Mouse (Mus musculus) heart, embryonic 10.5 days (tissue): ENCODE measurements around the gene Slc7a9. TPM values are rescaled to one million over a fixed set of nuclear protein-coding genes. Genes with fewer than 3 reads are reported as not detected.

Experiments used
- DNase-seq: peaks from one replicate; pipeline ENCODE4 v3.0.0-alpha.2; 2017; ENCODE audit warnings: low spot score
- H3K27ac ChIP-seq: fragments of 300-500 bp; sonication (generic); 2 replicates; pipeline ENCODE4 v1.5.1; 2016; ENCODE audit warnings: mild to moderate bottlenecking
- H3K27me3 ChIP-seq: fragments of 300-500 bp; sonication (generic); 2 replicates; pipeline ENCODE4 v1.6.1; 2016; ENCODE audit warnings: mild to moderate bottlenecking; ENCODE audit not compliant: poor library complexity, insufficient read depth, severe bottlenecking
- H3K36me3 ChIP-seq: fragments of 300-500 bp; sonication (generic); 2 replicates; pipeline ENCODE4 v1.6.1; 2016; ENCODE audit warnings: mild to moderate bottlenecking, moderate library complexity
- H3K4me1 ChIP-seq: fragments of 300-500 bp; sonication (generic); 2 replicates; pipeline ENCODE4 v1.6.1; 2016; ENCODE audit warnings: mild to moderate bottlenecking
- H3K4me3 ChIP-seq: fragments of 300-500 bp; sonication (generic); 2 replicates; pipeline ENCODE4 v1.5.1; 2016; ENCODE audit warnings: mild to moderate bottlenecking, moderate library complexity
- H3K9me3 ChIP-seq: fragments of 300-500 bp; sonication (generic); 2 replicates; pipeline ENCODE4 v1.6.1; 2016; ENCODE audit warnings: mild to moderate bottlenecking, moderate library complexity
- WGBS: fragments of 180-500 bp; shearing (Covaris S2); methylation state at CpG from one replicate; pipeline ENCODE4 v1.1.7; 2016; 5-methylcytosine and 5-hydroxymethylcytosine counted together
- polyA plus RNA-seq: library from polyadenylated mRNA; unstranded; fragments of >200 nt; fragmentation: Nextera tagmentation; extraction: Ambion mirVana; gene quantifications from 2 replicates; pipeline ENCODE4 v1.2.1, GENCODE M21; 2016

The Slc7a9 gene
- polyA plus RNA-seq, 1 experiment from 2014 or later, result 1.2 TPM

DNA sequence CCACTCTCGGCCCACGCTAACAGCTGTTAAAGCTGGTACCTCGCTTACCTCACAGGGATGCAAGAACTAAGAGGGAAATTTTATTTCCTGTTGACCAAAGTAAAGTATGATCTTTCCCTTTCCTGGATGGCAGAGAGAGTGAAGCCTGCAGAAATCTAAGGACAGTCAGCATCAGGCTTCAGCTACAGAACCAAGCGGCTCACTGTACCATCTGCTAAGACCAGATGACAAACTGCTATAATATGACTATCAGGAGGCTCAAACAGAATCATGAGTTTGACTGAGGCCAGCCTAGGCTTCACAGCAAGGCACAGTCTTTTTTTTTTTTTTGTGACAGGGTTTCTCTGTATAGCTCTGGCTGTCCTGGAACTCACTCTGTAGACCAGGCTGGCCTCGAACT is 16.4 kb downstream of the Slc7a9 start:
- no peak for DNase-seq
- Histone ChIP-seq H3K9me3 (no peaks in the 10 kb centered on the region), H3K27ac (no peak overlapping the region), H3K4me3 (no peak overlapping the region), H3K36me3 (no peaks in the 10 kb centered on the region), H3K4me1 (peaks cover under 1% of the 10 kb centered on the region; the same call in 1 of the 2 replicates), H3K27me3 (no peaks in the 10 kb centered on the region)
- WGBS, result 74% methylated on average over 5 of the region's 5 CpGs

DNA sequence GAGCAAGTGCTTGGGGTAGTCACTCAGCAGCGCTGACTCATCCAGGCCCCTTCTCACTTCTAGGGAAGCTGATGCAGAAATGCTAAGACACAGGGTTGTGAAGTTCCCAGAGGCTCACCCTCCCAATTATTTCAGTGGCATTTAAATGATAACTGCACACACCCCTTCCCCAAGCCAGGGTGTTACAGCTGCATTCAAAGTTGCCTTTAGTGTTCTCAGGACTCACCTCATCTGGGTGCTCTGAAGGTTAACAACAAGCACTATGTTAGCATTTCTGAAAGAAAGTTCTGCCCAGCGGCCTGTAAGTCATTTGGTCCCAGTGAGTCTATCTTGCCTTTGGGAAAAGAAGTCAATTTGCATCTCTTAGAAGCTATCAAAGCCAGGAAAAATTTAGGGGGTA is 19.3 kb downstream of the Slc7a9 start:
- no peaks in the 10 kb centered on the region for H3K4me1 ChIP-seq
- DNase-seq, result no peak
- 67% methylated on average over 2 of the region's 2 CpGs for WGBS
- no peak overlapping the region for H3K4me3 ChIP-seq
- H3K27me3 ChIP-seq, result no peaks in the 10 kb centered on the region
- H3K36me3 ChIP-seq, result no peaks in the 10 kb centered on the region
- no peaks in the 10 kb centered on the region for H3K9me3 ChIP-seq
- H3K27ac ChIP-seq, result no peak overlapping the region

GRCm38 (mm10) chr7:35470794-35471193 is 22.2 kb downstream of the Slc7a9 start:
- H3K36me3 ChIP-seq, result no peaks in the 10 kb centered on the region
- DNase-seq, result no peak
- no peak overlapping the region for H3K27ac ChIP-seq
- 54% methylated on average over 4 of the region's 4 CpGs for WGBS
- H3K27me3 ChIP-seq, result no peaks in the 10 kb centered on the region
- no peaks in the 10 kb centered on the region for H3K9me3 ChIP-seq
- H3K4me1 ChIP-seq, result no peaks in the 10 kb centered on the region
- H3K4me3 ChIP-seq, result no peak overlapping the region

DNA sequence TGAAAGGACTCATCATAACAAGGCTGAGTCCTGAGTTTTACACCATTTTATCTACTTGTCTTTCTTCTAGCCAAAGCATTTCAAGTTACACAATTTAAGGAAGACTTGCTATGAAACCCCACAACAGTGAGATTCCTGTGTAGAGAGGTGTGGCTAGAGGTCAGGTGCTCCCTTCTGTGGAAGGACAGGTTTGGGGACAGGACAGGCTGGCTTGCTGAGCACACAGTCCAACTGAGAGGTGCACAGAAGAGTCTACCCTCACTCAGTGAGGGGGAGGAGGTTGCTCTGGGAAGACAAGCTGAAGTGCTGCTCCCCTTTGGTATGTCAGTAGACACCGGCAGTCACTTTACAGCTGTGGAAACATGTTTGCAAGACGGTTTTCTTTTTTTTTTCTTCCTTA is 27.9 kb downstream of the Slc7a9 start:
- no peaks in the 10 kb centered on the region for H3K9me3 ChIP-seq
- H3K27me3 ChIP-seq, result no peaks in the 10 kb centered on the region
- no peak overlapping the region for H3K27ac ChIP-seq
- WGBS, result 65% methylated on average over 2 of the region's 2 CpGs
- no peaks in the 10 kb centered on the region for H3K4me1 ChIP-seq
- no peak overlapping the region for H3K4me3 ChIP-seq
- DNase-seq, result no peak
- no peaks in the 10 kb centered on the region for H3K36me3 ChIP-seq

- Histone ChIP-seq H3K9me3 (no peaks in the 10 kb centered on the region), H3K36me3 (no peaks in the 10 kb centered on the region), H3K4me1 (peaks cover 13% of the 10 kb centered on the region; the same call in 1 of the 2 replicates), H3K4me3 (no peak overlapping the region), H3K27ac (0 out of 2 replicates have a peak overlapping the region, but pooled peaks have one; percentile 22), H3K27me3 (no peaks in the 10 kb centered on the region)
- WGBS, result 29% methylated on average over 2 of the region's 2 CpGs
- no peak for DNase-seq
Observed at GRCm38 (mm10) chr7:35485126-35485525, 36.5 kb downstream of the Slc7a9 start.

GRCm38 (mm10) chr7:35486553-35486952 is 38.0 kb downstream of the Slc7a9 start:
- Histone ChIP-seq H3K9me3 (no peaks in the 10 kb centered on the region), H3K4me1 (peaks cover 13% of the 10 kb centered on the region; the same call in 1 of the 2 replicates), H3K27ac (no peak overlapping the region), H3K27me3 (no peaks in the 10 kb centered on the region), H3K4me3 (no peak overlapping the region), H3K36me3 (no peaks in the 10 kb centered on the region)
- no peak for DNase-seq
- 84% methylated on average over 8 of the region's 8 CpGs for WGBS

DNA sequence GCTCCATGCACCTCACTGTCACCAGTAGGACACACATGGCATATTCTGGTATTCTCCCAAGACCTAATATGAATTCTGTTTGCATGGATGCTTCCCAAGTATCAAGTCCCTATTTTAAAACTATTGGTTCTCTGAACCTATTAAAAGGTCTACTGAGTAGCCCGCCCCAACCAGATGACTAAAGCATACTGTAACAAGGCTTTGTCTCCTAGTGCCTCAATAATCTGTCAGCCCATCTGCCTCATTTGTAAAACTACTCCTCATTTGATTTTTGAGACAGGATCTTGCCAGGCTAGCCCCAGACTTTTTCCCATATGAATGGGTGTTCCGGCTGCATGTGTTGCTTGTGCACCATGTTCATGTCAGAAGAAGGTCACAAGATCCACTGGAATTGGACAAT is 41.6 kb downstream of the Slc7a9 start:
- no peak overlapping the region for H3K27ac ChIP-seq
- DNase-seq, result no peak
- no peaks in the 10 kb centered on the region for H3K36me3 ChIP-seq
- no peaks in the 10 kb centered on the region for H3K27me3 ChIP-seq
- WGBS, result 89% methylated on average over 2 of the region's 2 CpGs
- H3K4me3 ChIP-seq, result no peak overlapping the region
- H3K9me3 ChIP-seq, result no peaks in the 10 kb centered on the region
- peaks cover 6% of the 10 kb centered on the region; the same call in 1 of the 2 replicates for H3K4me1 ChIP-seq

DNA sequence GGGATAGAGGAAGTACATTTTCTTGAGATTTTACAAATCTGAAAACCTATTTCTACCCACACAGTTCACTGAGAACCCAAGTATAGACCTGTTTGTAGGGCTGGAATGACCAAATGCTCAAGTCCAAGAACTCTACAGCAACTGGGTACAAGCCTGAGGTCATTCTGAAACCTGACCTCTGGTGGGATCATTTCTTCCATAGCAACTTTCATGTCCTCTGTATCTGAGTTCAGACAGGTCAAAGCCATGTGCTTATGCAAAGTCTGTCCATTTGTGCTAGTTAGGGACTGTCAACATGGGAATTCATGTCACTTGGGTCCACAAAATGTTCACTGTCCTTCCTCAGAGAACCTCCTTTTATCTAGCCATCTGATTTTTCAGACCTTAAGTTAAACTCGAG is 42.4 kb downstream of the Slc7a9 start:
- Histone ChIP-seq H3K27me3 (no peaks in the 10 kb centered on the region), H3K36me3 (no peaks in the 10 kb centered on the region), H3K4me1 (no peaks in the 10 kb centered on the region; the same call in 1 of the 2 replicates), H3K27ac (no peak overlapping the region), H3K4me3 (no peak overlapping the region), H3K9me3 (no peaks in the 10 kb centered on the region)
- DNase-seq, result no peak
- WGBS, result 83% methylated on average over 1 of the region's 1 CpGs

GRCm38 (mm10) chr7:35497516-35497915 is 48.9 kb downstream of the Slc7a9 start:
- Histone ChIP-seq H3K9me3 (no peaks in the 10 kb centered on the region), H3K27ac (no peak overlapping the region), H3K4me1 (no peaks in the 10 kb centered on the region; the same call in 1 of the 2 replicates), H3K27me3 (peaks cover 2% of the 10 kb centered on the region; the same call in 1 of the 2 replicates), H3K4me3 (no peak overlapping the region), H3K36me3 (no peaks in the 10 kb centered on the region)
- no peak for DNase-seq
- WGBS, result 93% methylated on average over 2 of the region's 2 CpGs

DNA sequence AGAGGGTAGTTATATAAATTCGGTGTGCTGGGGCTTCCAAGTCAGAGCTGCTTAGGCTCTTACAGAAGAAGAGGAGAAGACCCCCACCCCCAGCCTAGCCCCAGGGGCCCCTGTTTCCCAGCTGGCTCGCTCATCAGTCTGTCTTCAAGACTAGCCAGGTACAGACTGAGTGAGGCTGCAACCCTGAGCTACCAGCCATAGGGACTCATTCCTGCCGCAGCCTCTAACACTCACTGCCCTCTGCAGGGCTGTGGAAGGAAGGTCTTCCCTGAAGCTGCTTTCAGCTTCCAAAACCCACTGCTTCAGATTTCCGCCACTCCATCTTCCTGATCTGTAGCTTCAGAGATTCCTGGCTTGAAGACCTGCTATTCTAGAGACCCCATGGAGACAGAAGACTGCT is 53.4 kb downstream of the Slc7a9 start:
- DNase-seq, result peak; percentile 79
- Histone ChIP-seq H3K27me3 (peaks cover 6% of the 10 kb centered on the region; the same call in 1 of the 2 replicates), H3K9me3 (no peaks in the 10 kb centered on the region), H3K27ac (no peak overlapping the region), H3K4me1 (no peaks in the 10 kb centered on the region), H3K36me3 (no peaks in the 10 kb centered on the region), H3K4me3 (no peak overlapping the region)
- WGBS, result 16% methylated on average over 4 of the region's 4 CpGs

Other genes starting within 250 kb of the Slc7a9 start
- gene Lrp3, start 233.3 kb upstream of the Slc7a9 start, polyA plus RNA-seq, result 1.5 and 4.2 TPM in 2 replicates
- gene Gpatch1, start 130.4 kb upstream of the Slc7a9 start, polyA plus RNA-seq, result 12.5 and 15.3 TPM in 2 replicates
- gene Rhpn2, start 114.6 kb upstream of the Slc7a9 start, polyA plus RNA-seq, result 7.7 and 8.2 TPM in 2 replicates
- 17.8 and 22.9 TPM in 2 replicates for gene Faap24, start 52.0 kb upstream of the Slc7a9 start, polyA plus RNA-seq
- 43.2 and 45.1 TPM in 2 replicates for gene Cep89, start 51.8 kb upstream of the Slc7a9 start, polyA plus RNA-seq
- 0.18 and 0.20 TPM in 2 replicates for gene Tdrd12, start 88.9 kb downstream of the Slc7a9 start, polyA plus RNA-seq
- gene Nudt19, start 107.5 kb downstream of the Slc7a9 start, polyA plus RNA-seq, result 76.7 and 99.6 TPM in 2 replicates
- 0.90 and 1.4 TPM in 2 replicates for gene Rgs9bp, start 136.8 kb downstream of the Slc7a9 start, polyA plus RNA-seq
- 28.3 and 33.0 TPM in 2 replicates for gene Ankrd27, start 137.4 kb downstream of the Slc7a9 start, polyA plus RNA-seq
- 321 and 332 TPM in 2 replicates for gene Pdcd5, start 198.7 kb downstream of the Slc7a9 start, polyA plus RNA-seq